Mouse (Mus musculus): Measurements from ENCODE around the gene Cbx2.

DNA sequence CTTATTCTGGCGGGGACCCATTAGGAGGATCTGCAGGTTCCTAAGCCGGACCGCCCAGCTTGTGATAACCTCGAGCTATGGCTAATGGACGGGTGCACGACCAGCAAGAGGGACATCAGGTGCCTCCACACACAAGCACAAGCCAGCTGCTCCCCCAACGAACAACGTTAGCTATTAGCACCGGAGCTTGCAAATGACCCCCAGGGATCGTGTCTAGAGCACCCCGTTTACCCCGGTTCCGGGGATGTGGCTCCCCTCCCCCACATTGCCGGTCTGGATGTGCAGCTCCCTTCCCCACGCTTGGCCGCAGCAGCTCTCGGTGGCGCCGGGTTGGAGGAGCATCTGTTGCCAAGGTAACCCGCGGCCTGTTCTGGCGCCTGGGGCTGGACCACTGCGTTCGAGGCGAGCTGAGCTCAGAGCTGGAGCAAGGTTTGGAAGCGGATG is 23.4 kb upstream of the Cbx2 start:
- TF ChIP-seq CTCF (conservative IDR thresholded peaks at IDR 0.05; ENCODE audit: low read length) (no peak), NANOG (IDR thresholded peaks at IDR 0.05; ENCODE audit: borderline replicate concordance, low read length) (no peak)

Measured in E14TG2a.4 (cell line).